Mouse (Mus musculus) ES-E14 (cell line): ENCODE data around the gene Gin1. TPM values are rescaled to one million over a fixed set of nuclear protein-coding genes. Genes with fewer than 3 reads are reported as not detected.

Source experiments
- DNase-seq: peaks from one replicate; pipeline ENCODE4 v3.0.0-alpha.2; 2013; ENCODE audit warnings: low read depth, low spot score
- H3K27ac ChIP-seq: 2 replicates; pipeline ENCODE4 v1.5.1; 2012; ENCODE audit warnings: low read depth, mild to moderate bottlenecking, low read length, moderate library complexity, mixed read lengths; ENCODE audit not compliant: poor library complexity, insufficient read depth, severe bottlenecking
- H3K36me3 ChIP-seq: 2 replicates; pipeline ENCODE4 v1.6.1; 2012; ENCODE audit warnings: mild to moderate bottlenecking, low read length, moderate library complexity, mixed read lengths; ENCODE audit not compliant: control insufficient read depth, poor library complexity, insufficient read depth, severe bottlenecking
- H3K4me1 ChIP-seq, 2 experiments: fragments of 150-350 bp in 1 of 2; sonication (generic) in 1 of 2; 2 replicates each; pipeline ENCODE4 v1.6.1; 2012; ENCODE audit warnings: low read length in 2 of 2, mild to moderate bottlenecking in 1 of 2, mixed read lengths in 1 of 2; ENCODE audit not compliant: control insufficient read depth in 2 of 2, insufficient read depth in 2 of 2, poor library complexity in 1 of 2
- H3K4me3 ChIP-seq, 2 experiments: fragments of 150-350 bp in 1 of 2; sonication (generic) in 1 of 2; 2 replicates each; pipeline ENCODE4 v1.5.1; 2012; ENCODE audit warnings: low read length in 2 of 2, low read depth in 1 of 2, mild to moderate bottlenecking in 1 of 2, mixed read lengths in 1 of 2; ENCODE audit not compliant: insufficient read depth in 1 of 2, poor library complexity in 1 of 2, severe bottlenecking in 1 of 2
- H3K9ac ChIP-seq: 2 replicates; pipeline ENCODE4 v1.6.1; 2012; ENCODE audit warnings: low read depth, mild to moderate bottlenecking, low read length, mixed read lengths; ENCODE audit not compliant: poor library complexity, insufficient read depth, severe bottlenecking
- H3K9me3 ChIP-seq: fragments of 150-350 bp; sonication (generic); 2 replicates; pipeline ENCODE4 v1.6.1; 2012; ENCODE audit warnings: low read depth, mild to moderate bottlenecking, low read length; ENCODE audit not compliant: control insufficient read depth, insufficient read depth
- CHD2 ChIP-seq: IDR thresholded peaks from 2 replicates; pipeline ENCODE4 v1.6.1; 2014; ENCODE audit warnings: mild to moderate bottlenecking, low read depth, low read length, inconsistent platforms
- HCFC1 ChIP-seq: IDR thresholded peaks from 2 replicates; pipeline ENCODE4 v1.6.1; 2012; ENCODE audit warnings: low read length, inconsistent platforms, borderline replicate concordance; ENCODE audit not compliant: insufficient read depth
- MAFK ChIP-seq: IDR thresholded peaks from 2 replicates; pipeline ENCODE4 v1.6.1; 2014; ENCODE audit warnings: mild to moderate bottlenecking, low read depth, low read length, inconsistent platforms; ENCODE audit not compliant: insufficient read depth
- ZC3H11A ChIP-seq: IDR thresholded peaks from 2 replicates; pipeline ENCODE4 v1.6.1; 2012; ENCODE audit warnings: low read depth, mild to moderate bottlenecking, inconsistent platforms, low read length, borderline replicate concordance
- ZNF384 ChIP-seq: IDR thresholded peaks from 2 replicates; pipeline ENCODE4 v1.6.1; 2012; ENCODE audit warnings: low read depth, low read length, inconsistent platforms
- in situ Hi-C, 2 experiments: fragments of 600-800 bp; cut with MboI; formaldehyde crosslinking; loops; one replicate each; pipeline ENCODE4 v1.15.1; 2025; ENCODE audit warnings: low sequenced_read_pairs in 2 of 2, inconsistent platforms in 1 of 2; ENCODE audit not compliant: unreplicated experiment in 2 of 2
- total RNA-seq: library from RNA; depleted of rRNA; stranded (reverse); fragments of 300-350 nt; gene quantifications from 2 replicates; pipeline ENCODE4 v1.2.3, GENCODE M21; 2012; rRNA removed

Gene Gin1
- total RNA-seq, result 7.7 and 8.6 TPM in 2 replicates

- Histone ChIP-seq H3K27ac (no peak within 1 kb of the TSS), H3K4me1 (peaks cover 0 to 6% of the 10 kb centered on the region in 2 experiments; a peak in 1 of 4 replicates), H3K36me3 (no peaks in the 10 kb centered on the region), H3K9ac (peak within 1 kb of the TSS; percentile 91), H3K9me3 (no peaks in the 10 kb centered on the region), H3K4me3 (peak within 1 kb of the TSS; percentile 77 to 85)
- in situ Hi-C loops, result no loop called here
- TF ChIP-seq HCFC1, result peak; percentile 86
- peak; percentile 87 for TF ChIP-seq CHD2
- TF ChIP-seq ZNF384, result no peak
- DNase-seq, result peak; percentile 95
These were observed at the start of gene Gin1, which contains the start of gene Ppip5k2 for GRCm38 (mm10) chr1:97769904-97770753. TSS of gene Gin1 (plus strand) at chr1:97770172. TSS of gene Ppip5k2 (minus strand) at chr1:97770411.

- no peaks in the 10 kb centered on the region for H3K9me3 ChIP-seq
- no peak overlapping the region for H3K9ac ChIP-seq
- no peak overlapping the region for H3K4me3 ChIP-seq
- in situ Hi-C loops, result no loop called here
- DNase-seq, result peak; percentile 3
- no peak overlapping the region for H3K27ac ChIP-seq
- H3K4me1 ChIP-seq, result no peaks in the 10 kb centered on the region
- no peaks in the 10 kb centered on the region; the same call in 1 of the 2 replicates for H3K36me3 ChIP-seq
- no peak for TF ChIP-seq ZNF384
- no peak for TF ChIP-seq ZC3H11A
- no peak for TF ChIP-seq HCFC1
- no peak for TF ChIP-seq CHD2
- no peak for TF ChIP-seq MAFK
These were observed 43.2 kb upstream of the Gin1 start for GRCm38 (mm10) chr1:97726730-97727129.

GRCm38 (mm10) chr1:97729339-97729738, 40.6 kb upstream of the Gin1 start:
- in situ Hi-C loops, result no loop called here

GRCm38 (mm10) chr1:97743063-97743462, 26.9 kb upstream of the Gin1 start:
- H3K4me1 ChIP-seq, result no peaks in the 10 kb centered on the region
- in situ Hi-C loops, result no loop called here
- H3K9me3 ChIP-seq, result no peaks in the 10 kb centered on the region
- no peak overlapping the region for H3K27ac ChIP-seq
- peaks cover 12% of the 10 kb centered on the region for H3K36me3 ChIP-seq
- no peak for DNase-seq
- no peak for TF ChIP-seq HCFC1
- no peak for TF ChIP-seq ZC3H11A
- TF ChIP-seq ZNF384, result no peak
- no peak for TF ChIP-seq MAFK
- TF ChIP-seq CHD2, result no peak
- H3K9ac ChIP-seq, result no peak overlapping the region
- no peak overlapping the region for H3K4me3 ChIP-seq

More at GRCm38 (mm10) chr1:97729339-97729738, 40.6 kb upstream of the Gin1 start:
- Histone ChIP-seq H3K9me3 (no peaks in the 10 kb centered on the region), H3K4me1 (no peaks in the 10 kb centered on the region), H3K9ac (no peak overlapping the region), H3K27ac (no peak overlapping the region), H3K4me3 (no peak overlapping the region), H3K36me3 (no peaks in the 10 kb centered on the region)
- DNase-seq, result no peak
- TF ChIP-seq HCFC1, result no peak
- no peak for TF ChIP-seq ZNF384
- no peak for TF ChIP-seq CHD2
- TF ChIP-seq ZC3H11A, result no peak
- TF ChIP-seq MAFK, result no peak
